ENCODE assay signal across 23 mouse cellular contexts in the genomic region with DNA sequence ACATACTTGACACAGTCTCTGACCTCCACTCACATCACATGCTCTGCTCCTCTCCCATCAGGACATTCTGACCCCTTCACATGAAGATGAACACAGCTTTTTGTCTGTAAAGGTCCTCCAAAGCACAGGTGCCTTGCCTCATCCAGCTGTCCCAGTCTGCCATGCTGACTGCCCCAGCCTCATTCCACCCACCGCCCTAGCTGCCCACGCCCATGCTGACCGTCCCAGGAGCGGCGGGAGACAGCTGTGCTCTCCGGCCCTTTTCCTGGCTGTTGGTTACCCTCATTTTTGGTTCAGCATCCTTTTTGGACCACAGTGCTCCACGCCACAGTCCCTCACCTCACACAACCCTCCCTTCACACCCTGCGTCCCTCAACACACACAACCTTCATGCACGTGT. TPM values are rescaled to one million over a fixed set of nuclear protein-coding genes. Genes with fewer than 3 reads are reported as not detected.
A peak's percentile ranks its signal among the peaks of the same experiment; 100 is the strongest.
DNase-seq lines count a peak whose midpoint lies in the region; ATAC-seq and TF ChIP-seq lines count a peak whose summit lies in the region.
"Had no signal": no experiment of that assay in that cellular context is flagged by ENCODE, and none has a peak within 500 bp of the region (broad histone marks: within the 10 kb centered on the region; RNA-seq: fewer than 3 reads in every experiment).

No protein-coding gene starts in this region.

- no peak for DNase-seq in gastrocnemius, postnatal 25 days
- DNase-seq in kidney, adult 8-10 months: no peak
- DNase-seq: adrenal gland, adult 2 months; adrenal gland, adult 8-10 months; adrenal gland, postnatal 10 days; adrenal gland, postnatal 14 days; adrenal gland, postnatal 25 days; adrenal gland, postnatal 36 days; B cell, adult 2 months; cerebellum, adult 11 months; cerebellum, adult 11-12 months; cerebellum, adult 18-20 months had no signal

- H3K9ac ChIP-seq in intestine, postnatal 0 days (ENCODE audit: low read depth, low read length): no peak overlapping the region
- H3K9ac ChIP-seq in intestine, embryonic 15.5 days: no peak overlapping the region

- WGBS in intestine, postnatal 0 days: 92% methylated on average over 9 of the region's 9 CpGs
- 93% methylated on average over 9 of the region's 9 CpGs for WGBS in intestine, embryonic 15.5 days

- 0 out of 2 replicates have a peak overlapping the region, but pooled peaks have one; percentile 21 for H3K27ac ChIP-seq in intestine, postnatal 0 days (ENCODE audit: low read depth, low read length)
- H3K27ac ChIP-seq in intestine, embryonic 15.5 days: no peak overlapping the region

- H3ac ChIP-seq in myocyte (ENCODE audit: control insufficient read depth, insufficient read length): no peak overlapping the region

- no peak for ATAC-seq in intestine, postnatal 0 days
- no peak for ATAC-seq in intestine, embryonic 15.5 days
- ATAC-seq in megakaryocyte, adult 5-6 weeks (ENCODE audit: poor library complexity, severe bottlenecking): no peak
- ATAC-seq: activated CD4-positive, CD25-positive, alpha-beta regulatory T cell, adult 4 months; CD4-positive, CD25-positive, alpha-beta regulatory T cell, adult 4 months; Patski had no signal

- no peak overlapping the region for H3K4me2 ChIP-seq in intestine, postnatal 0 days (replicated peaks; ENCODE audit: low read depth)
- H3K4me2 ChIP-seq in intestine, embryonic 15.5 days (replicated peaks): no peak overlapping the region
- no peak overlapping the region for H3K4me2 ChIP-seq in myocyte (ENCODE audit: low read depth)

- H3K79me2 ChIP-seq in myocyte (ENCODE audit: control insufficient read depth, insufficient read depth): peaks cover 14% of the 10 kb centered on the region

- 0 out of 2 replicates have a peak, but pooled peaks cover 5% of the 10 kb centered on the region for H3K4me1 ChIP-seq in intestine, postnatal 0 days (replicated peaks; ENCODE audit: control insufficient read depth, insufficient read depth, low read length)
- peaks cover 4% of the 10 kb centered on the region for H3K4me1 ChIP-seq in intestine, embryonic 15.5 days (replicated peaks)
- peaks cover 65% of the 10 kb centered on the region for H3K4me1 ChIP-seq in megakaryocyte, embryonic 14.5 days
- H3K4me1 ChIP-seq in E14TG2a.4 (replicated peaks; ENCODE audit: low read depth, low read length): peaks cover 95% of the 10 kb centered on the region

- TF ChIP-seq CTCF in intestine, postnatal 0 days (IDR thresholded peaks at IDR 0.05; ENCODE audit: low read depth): no peak
- no peak for TF ChIP-seq CTCF in E14TG2a.4 (conservative IDR thresholded peaks at IDR 0.05; ENCODE audit: low read length)

- no peak for TF ChIP-seq POLR2A in myocyte (IDR thresholded peaks at IDR 0.05; ENCODE audit: insufficient read length, low read depth)

- H3K36me3 ChIP-seq in intestine, postnatal 0 days (ENCODE audit: control insufficient read depth, insufficient read depth): peaks cover 80% of the 10 kb centered on the region
- peaks cover 52% of the 10 kb centered on the region for H3K36me3 ChIP-seq in intestine, embryonic 15.5 days
- H3K36me3 ChIP-seq in megakaryocyte, embryonic 14.5 days (replicated peaks; ENCODE audit: low read length): peaks cover 96% of the 10 kb centered on the region
- H3K36me3 ChIP-seq in E14TG2a.4 (ENCODE audit: insufficient read depth, low read length): peaks cover 100% of the 10 kb centered on the region
- H3K36me3 ChIP-seq in myocyte (ENCODE audit: control insufficient read depth, insufficient read depth): peaks cover 29% of the 10 kb centered on the region

- H3K9me3 ChIP-seq in intestine, postnatal 0 days (ENCODE audit: control insufficient read depth): no peaks in the 10 kb centered on the region
- H3K9me3 ChIP-seq in intestine, embryonic 15.5 days: no peaks in the 10 kb centered on the region
- H3K9me3 ChIP-seq in megakaryocyte, embryonic 14.5 days: no peaks in the 10 kb centered on the region
- H3K9me3 ChIP-seq in E14TG2a.4 (ENCODE audit: low read length): no peaks in the 10 kb centered on the region
- H3K9me3 ChIP-seq: G1E had no signal

- H3K4me3 ChIP-seq in intestine, postnatal 0 days (ENCODE audit: low read depth, low read length): no peak overlapping the region
- no peak overlapping the region for H3K4me3 ChIP-seq in intestine, embryonic 15.5 days (replicated peaks)
- peak overlapping the region; percentile 42 for H3K4me3 ChIP-seq in megakaryocyte, embryonic 14.5 days (replicated peaks)
- H3K4me3 ChIP-seq in E14TG2a.4 (replicated peaks; ENCODE audit: low read length) (0 out of 2 replicates have a peak overlapping the region, but pooled peaks have one; percentile 1), myocyte (no peak overlapping the region)

- no peaks in the 10 kb centered on the region for H3K27me3 ChIP-seq in intestine, postnatal 0 days (replicated peaks; ENCODE audit: control insufficient read depth, insufficient read depth, low read length)
- no peaks in the 10 kb centered on the region for H3K27me3 ChIP-seq in intestine, embryonic 15.5 days (replicated peaks)
- no peaks in the 10 kb centered on the region for H3K27me3 ChIP-seq in megakaryocyte, embryonic 14.5 days (replicated peaks)
- H3K27me3 ChIP-seq in E14TG2a.4 (ENCODE audit: insufficient read depth, low read length): no peaks in the 10 kb centered on the region
- no peaks in the 10 kb centered on the region for H3K27me3 ChIP-seq in myocyte (ENCODE audit: control insufficient read depth, insufficient read depth, insufficient read length)
- H3K27me3 ChIP-seq: CH12.LX, Patski had no signal

TF ChIP-seq in myocyte, 11 proteins besides CTCF, POLR2A, EP300 and RAD21:
- TF ChIP-seq REST (IDR thresholded peaks at IDR 0.05; ENCODE audit: insufficient read depth, insufficient read length) (no peak), MYOG (IDR thresholded peaks at IDR 0.05; ENCODE audit: control insufficient read depth in 1 of 3, insufficient read depth in 1 of 3, insufficient read length in 2 of 3, low read depth in 2 of 3) (peak in 2 of 3 experiments; percentile 64 to 76), MYOD1 (IDR thresholded peaks at IDR 0.05; ENCODE audit: control insufficient read depth in 1 of 3, insufficient read length in 2 of 3, low read depth in 2 of 3) (peak in 2 of 3 experiments; percentile 43 to 66)

RNA-seq across cellular contexts. Expression of a gene that starts 13.9 kb away (rescaled TPM):
- polyA plus RNA-seq in intestine, postnatal 0 days (2015; fragmentation: Nextera tagmentation; extraction: Ambion mirVana): 708 and 727 TPM in 2 replicates
- 974 and 1,020 TPM in 2 replicates for polyA plus RNA-seq in intestine, embryonic 15.5 days (2015; fragmentation: Nextera tagmentation; extraction: Ambion mirVana)
- polyA plus RNA-seq in megakaryocyte, embryonic 14.5 days (2012; ENCODE audit: insufficient read depth, low replicate concordance): 7,349 and 10,126 TPM in 2 replicates
- total RNA-seq in megakaryocyte, adult 5-6 weeks (2015): 1,580 and 1,599 TPM in 2 replicates
- total RNA-seq in megakaryocyte, adult 5-6 weeks (2017): 1,732 and 1,915 TPM in 2 replicates
- 4,761 TPM for polyA plus RNA-seq in myocyte (2012; fragmentation: generic; extraction: Trizol)
- 100 to 1,000 TPM; 575 to 593 TPM for total RNA-seq in gastrocnemius, postnatal 25 days (2021)

RNA-seq across cellular contexts. Expression of a gene that starts 17.1 kb away (rescaled TPM):
- polyA plus RNA-seq in intestine, postnatal 0 days (2015; fragmentation: Nextera tagmentation; extraction: Ambion mirVana): 26.6 and 29.0 TPM in 2 replicates
- 53.1 and 57.0 TPM in 2 replicates for polyA plus RNA-seq in intestine, embryonic 15.5 days (2015; fragmentation: Nextera tagmentation; extraction: Ambion mirVana)
- 384 and 552 TPM in 2 replicates for polyA plus RNA-seq in megakaryocyte, embryonic 14.5 days (2012; ENCODE audit: insufficient read depth, low replicate concordance)
- 39.0 and 41.4 TPM in 2 replicates for total RNA-seq in megakaryocyte, adult 5-6 weeks (2015)
- total RNA-seq in megakaryocyte, adult 5-6 weeks (2017): 187 and 200 TPM in 2 replicates
- 123 TPM for polyA plus RNA-seq in myocyte (2012; fragmentation: generic; extraction: Trizol)
- total RNA-seq in gastrocnemius, postnatal 25 days (2021): 10 to 100 TPM; 40.1 to 43.6 TPM

RNA-seq across cellular contexts. Expression of a gene that starts 17.4 kb away (rescaled TPM):
- 1.1 and 1.6 TPM in 2 replicates for polyA plus RNA-seq in intestine, postnatal 0 days (2015; fragmentation: Nextera tagmentation; extraction: Ambion mirVana)
- 4.9 and 6.5 TPM in 2 replicates for polyA plus RNA-seq in intestine, embryonic 15.5 days (2015; fragmentation: Nextera tagmentation; extraction: Ambion mirVana)
- polyA plus RNA-seq in megakaryocyte, embryonic 14.5 days (2012; ENCODE audit: insufficient read depth, low replicate concordance): 0.92 and 4.5 TPM in 2 replicates
- total RNA-seq in megakaryocyte, adult 5-6 weeks (2015): not detected in 2 replicates
- total RNA-seq in megakaryocyte, adult 5-6 weeks (2017): not detected in 2 replicates
- polyA plus RNA-seq in myocyte (2012; fragmentation: generic; extraction: Trizol): 0.24 TPM
- total RNA-seq in gastrocnemius, postnatal 25 days (2021): under 1 TPM; 0.59 to 0.82 TPM

RNA-seq across cellular contexts. Expression of a gene that starts 17.6 kb away (rescaled TPM):
- 30.1 and 37.2 TPM in 2 replicates for polyA plus RNA-seq in intestine, postnatal 0 days (2015; fragmentation: Nextera tagmentation; extraction: Ambion mirVana)
- polyA plus RNA-seq in intestine, embryonic 15.5 days (2015; fragmentation: Nextera tagmentation; extraction: Ambion mirVana): 71.0 and 112 TPM in 2 replicates
- polyA plus RNA-seq in megakaryocyte, embryonic 14.5 days (2012; ENCODE audit: insufficient read depth, low replicate concordance): 3.2 and 11.3 TPM in 2 replicates
- total RNA-seq in megakaryocyte, adult 5-6 weeks (2015): 6.3 and 6.7 TPM in 2 replicates
- total RNA-seq in megakaryocyte, adult 5-6 weeks (2017): 4.4 and 10.2 TPM in 2 replicates
- 162 TPM for polyA plus RNA-seq in myocyte (2012; fragmentation: generic; extraction: Trizol)
- 10 to 100 TPM; 50.9 to 53.1 TPM for total RNA-seq in gastrocnemius, postnatal 25 days (2021)
- total RNA-seq: G1E had no signal

RNA-seq across cellular contexts. Expression of a gene that starts 29.5 kb away (rescaled TPM):
- polyA plus RNA-seq in intestine, postnatal 0 days (2015; fragmentation: Nextera tagmentation; extraction: Ambion mirVana): 584 and 605 TPM in 2 replicates
- polyA plus RNA-seq in intestine, embryonic 15.5 days (2015; fragmentation: Nextera tagmentation; extraction: Ambion mirVana): 467 and 534 TPM in 2 replicates
- polyA plus RNA-seq in megakaryocyte, embryonic 14.5 days (2012; ENCODE audit: insufficient read depth, low replicate concordance): 226 and 551 TPM in 2 replicates
- total RNA-seq in megakaryocyte, adult 5-6 weeks (2015): 113 and 114 TPM in 2 replicates
- total RNA-seq in megakaryocyte, adult 5-6 weeks (2017): 84.8 and 86.1 TPM in 2 replicates
- polyA plus RNA-seq in myocyte (2012; fragmentation: generic; extraction: Trizol): 407 TPM
- total RNA-seq in gastrocnemius, postnatal 25 days (2021): 100 to 1,000 TPM; 508 to 524 TPM

Comparison
In these comparisons a context has a peak if more than half of its experiments do, and no peak if none do; other contexts are left out.
1. H3K4me3 ChIP-seq: peak in megakaryocyte, embryonic 14.5 days (single experiment) and E14TG2a.4 (single experiment); none in intestine, postnatal 0 days (single experiment), intestine, embryonic 15.5 days (single experiment) and myocyte (single experiment).